Mouse (Mus musculus): ENCODE results near the gene Mapk8ip2.

GRCm38 (mm10) chr15:89461321-89461720, 7.6 kb downstream of the Mapk8ip2 start:
- TF ChIP-seq CTCF (IDR thresholded peaks at IDR 0.05; ENCODE audit: control insufficient read depth, insufficient read depth, insufficient replicate concordance, low read depth, low read length) (no peak), POLR2A (IDR thresholded peaks at IDR 0.05; ENCODE audit: control insufficient read depth, low read depth, low read length) (no peak)

All from testis, adult 2 months (tissue).